Mouse (Mus musculus): ENCODE data around the gene Zc2hc1c.

DNA sequence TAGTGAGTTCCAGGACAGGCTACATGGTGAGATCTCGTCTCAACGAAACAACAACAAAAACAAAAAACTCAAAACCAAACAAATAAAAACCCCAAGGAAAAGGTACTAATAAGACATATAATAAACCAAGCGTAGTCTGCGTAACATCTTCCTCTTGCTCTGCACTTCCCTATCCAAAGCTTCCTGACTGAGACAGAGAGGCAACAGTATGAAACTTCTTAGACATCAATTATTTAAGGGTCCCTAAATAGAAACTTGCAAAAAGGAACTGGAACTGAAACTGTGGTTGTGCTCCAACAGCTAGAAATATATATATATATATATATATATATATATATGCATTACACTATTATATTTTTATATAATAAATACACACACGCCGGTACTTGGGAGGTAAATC lies 57.2 kb downstream of the Zc2hc1c start:
- TF ChIP-seq CTCF (IDR thresholded peaks at IDR 0.05; ENCODE audit: low read depth) (no peak), EP300 (optimal IDR thresholded peaks at IDR 0.05) (no peak)
